Mouse (Mus musculus) embryonic facial prominence, embryonic 13.5 days (tissue): ENCODE measurements around the gene Serpinb1a. TPM values are rescaled to one million over a fixed set of nuclear protein-coding genes. Genes with fewer than 3 reads are reported as not detected.

Experiments used
- ATAC-seq: fragments of 200-750 bp; cut with Nextera tagmentation; 2 replicates; pipeline ENCODE4 v1.8.0; 2017; ENCODE audit warnings: low read depth; ENCODE audit not compliant: insufficient number of reproducible peaks, insufficient read depth, low FRiP score, low TSS enrichment
- H3K27ac ChIP-seq: fragments of 300-500 bp; sonication (generic); 2 replicates; pipeline ENCODE4 v1.5.1; 2015; ENCODE audit warnings: moderate library complexity, mild to moderate bottlenecking, inconsistent platforms
- H3K27me3 ChIP-seq: fragments of 300-500 bp; sonication (generic); 2 replicates; pipeline ENCODE4 v1.6.1; 2015; ENCODE audit warnings: mild to moderate bottlenecking, inconsistent platforms
- H3K36me3 ChIP-seq: fragments of 300-500 bp; sonication (generic); 2 replicates; pipeline ENCODE4 v1.6.1; 2015; ENCODE audit warnings: mild to moderate bottlenecking, inconsistent platforms
- H3K4me1 ChIP-seq: fragments of 300-500 bp; sonication (generic); 2 replicates; pipeline ENCODE4 v1.6.1; 2015; ENCODE audit warnings: inconsistent platforms
- H3K4me2 ChIP-seq: fragments of 300-500 bp; sonication (generic); 2 replicates; pipeline ENCODE4 v1.6.1; 2015; ENCODE audit warnings: moderate library complexity, mild to moderate bottlenecking, inconsistent platforms
- H3K4me3 ChIP-seq: fragments of 300-500 bp; sonication (generic); 2 replicates; pipeline ENCODE4 v1.5.1; 2015; ENCODE audit warnings: mild to moderate bottlenecking, inconsistent platforms
- H3K9ac ChIP-seq: fragments of 300-500 bp; sonication (generic); 2 replicates; pipeline ENCODE4 v1.6.1; 2015; ENCODE audit warnings: mild to moderate bottlenecking, inconsistent platforms
- H3K9me3 ChIP-seq: fragments of 300-500 bp; sonication (generic); 2 replicates; pipeline ENCODE4 v1.6.1; 2016; ENCODE audit warnings: inconsistent platforms
- WGBS: fragments of 180-500 bp; shearing (Covaris S2); methylation state at CpG from one replicate; pipeline ENCODE4 v1.1.7; 2015; ENCODE audit warnings: mixed read lengths; 5-methylcytosine and 5-hydroxymethylcytosine counted together
- polyA plus RNA-seq: library from polyadenylated mRNA; unstranded; fragments of >200 nt; fragmentation: Nextera tagmentation; extraction: Ambion mirVana; gene quantifications from 2 replicates; pipeline ENCODE4 v1.2.1, GENCODE M21; 2015

The Serpinb1a gene
- polyA plus RNA-seq, 1 experiment from 2014 or later: 3.8 TPM

GRCm38 (mm10) chr13:32834513-32834912 lies 16.5 kb downstream of the Serpinb1a start:
- no peaks in the 10 kb centered on the region for H3K4me1 ChIP-seq
- no peaks in the 10 kb centered on the region for H3K27me3 ChIP-seq
- H3K36me3 ChIP-seq: no peaks in the 10 kb centered on the region
- H3K4me3 ChIP-seq: no peak overlapping the region
- ATAC-seq: no peak
- 89% methylated on average over 5 of the region's 5 CpGs for WGBS
- no peak overlapping the region for H3K27ac ChIP-seq
- H3K9ac ChIP-seq: no peak overlapping the region
- H3K4me2 ChIP-seq: no peak overlapping the region
- no peaks in the 10 kb centered on the region for H3K9me3 ChIP-seq

GRCm38 (mm10) chr13:32833237-32833636 lies 17.7 kb downstream of the Serpinb1a start:
- H3K27me3 ChIP-seq: no peaks in the 10 kb centered on the region
- no peak overlapping the region for H3K4me3 ChIP-seq
- 44% methylated on average over 6 of the region's 6 CpGs for WGBS
- H3K9me3 ChIP-seq: no peaks in the 10 kb centered on the region
- no peaks in the 10 kb centered on the region for H3K4me1 ChIP-seq
- no peak overlapping the region for H3K9ac ChIP-seq
- no peak overlapping the region for H3K27ac ChIP-seq
- H3K36me3 ChIP-seq: no peaks in the 10 kb centered on the region
- ATAC-seq: no peak
- H3K4me2 ChIP-seq: no peak overlapping the region

GRCm38 (mm10) chr13:32832776-32833175 lies 18.2 kb downstream of the Serpinb1a start:
- H3K9ac ChIP-seq: no peak overlapping the region
- H3K4me2 ChIP-seq: no peak overlapping the region
- no peak overlapping the region for H3K4me3 ChIP-seq
- ATAC-seq: no peak
- H3K36me3 ChIP-seq: no peaks in the 10 kb centered on the region
- H3K27me3 ChIP-seq: no peaks in the 10 kb centered on the region
- 63% methylated on average over 3 of the region's 3 CpGs for WGBS
- H3K27ac ChIP-seq: no peak overlapping the region
- H3K4me1 ChIP-seq: no peaks in the 10 kb centered on the region
- no peaks in the 10 kb centered on the region for H3K9me3 ChIP-seq

GRCm38 (mm10) chr13:32831505-32832273 lies 19.3 kb downstream of the Serpinb1a start:
- ATAC-seq: no peak
- no peak overlapping the region for H3K9ac ChIP-seq
- H3K9me3 ChIP-seq: no peaks in the 10 kb centered on the region
- no peaks in the 10 kb centered on the region for H3K27me3 ChIP-seq
- H3K4me2 ChIP-seq: no peak overlapping the region
- H3K36me3 ChIP-seq: no peaks in the 10 kb centered on the region
- no peak overlapping the region for H3K4me3 ChIP-seq
- H3K4me1 ChIP-seq: no peaks in the 10 kb centered on the region
- 85% methylated on average over 3 of the region's 3 CpGs for WGBS
- H3K27ac ChIP-seq: no peak overlapping the region

- Histone ChIP-seq H3K27me3 (no peaks in the 10 kb centered on the region), H3K9ac (no peak overlapping the region), H3K36me3 (no peaks in the 10 kb centered on the region), H3K4me3 (no peak overlapping the region), H3K4me1 (no peaks in the 10 kb centered on the region), H3K9me3 (no peaks in the 10 kb centered on the region), H3K4me2 (no peak overlapping the region), H3K27ac (no peak overlapping the region)
- WGBS: 80% methylated on average over 4 of the region's 4 CpGs
- no peak for ATAC-seq
Measured at GRCm38 (mm10) chr13:32828886-32829285, 22.1 kb downstream of the Serpinb1a start.

- H3K9ac ChIP-seq: no peak overlapping the region
- no peak overlapping the region for H3K27ac ChIP-seq
- H3K4me2 ChIP-seq: no peak overlapping the region
- H3K4me1 ChIP-seq: no peaks in the 10 kb centered on the region
- no peaks in the 10 kb centered on the region for H3K9me3 ChIP-seq
- H3K36me3 ChIP-seq: no peaks in the 10 kb centered on the region
- no peaks in the 10 kb centered on the region for H3K27me3 ChIP-seq
- ATAC-seq: no peak
- 53% methylated on average over 4 of the region's 4 CpGs for WGBS
- no peak overlapping the region for H3K4me3 ChIP-seq
Measured at GRCm38 (mm10) chr13:32827951-32828350, 23.0 kb downstream of the Serpinb1a start.

GRCm38 (mm10) chr13:32827111-32827822 lies 23.7 kb downstream of the Serpinb1a start:
- H3K36me3 ChIP-seq: peaks cover 2% of the 10 kb centered on the region; the same call in 1 of the 2 replicates
- no peak overlapping the region for H3K4me2 ChIP-seq
- H3K27me3 ChIP-seq: no peaks in the 10 kb centered on the region
- ATAC-seq: no peak
- no peak overlapping the region for H3K4me3 ChIP-seq
- H3K9ac ChIP-seq: no peak overlapping the region
- H3K9me3 ChIP-seq: no peaks in the 10 kb centered on the region
- 80% methylated on average over 3 of the region's 3 CpGs for WGBS
- H3K27ac ChIP-seq: no peak overlapping the region
- no peaks in the 10 kb centered on the region for H3K4me1 ChIP-seq

GRCm38 (mm10) chr13:32825546-32825945 lies 25.4 kb downstream of the Serpinb1a start:
- Histone ChIP-seq H3K36me3 (peaks cover 18% of the 10 kb centered on the region), H3K4me3 (no peak overlapping the region), H3K4me1 (no peaks in the 10 kb centered on the region), H3K27me3 (no peaks in the 10 kb centered on the region), H3K4me2 (no peak overlapping the region), H3K9me3 (no peaks in the 10 kb centered on the region), H3K9ac (no peak overlapping the region), H3K27ac (no peak overlapping the region)
- WGBS: 92% methylated on average over 8 of the region's 8 CpGs
- no peak for ATAC-seq

GRCm38 (mm10) chr13:32824377-32825330 lies 26.3 kb downstream of the Serpinb1a start:
- Histone ChIP-seq H3K4me2 (no peak overlapping the region), H3K4me1 (no peaks in the 10 kb centered on the region), H3K9ac (no peak overlapping the region), H3K36me3 (peaks cover 27% of the 10 kb centered on the region), H3K9me3 (no peaks in the 10 kb centered on the region), H3K4me3 (no peak overlapping the region), H3K27ac (no peak overlapping the region), H3K27me3 (no peaks in the 10 kb centered on the region)
- WGBS: 77% methylated on average over 6 of the region's 6 CpGs
- ATAC-seq: no peak

GRCm38 (mm10) chr13:32823126-32823525 lies 27.9 kb downstream of the Serpinb1a start:
- Histone ChIP-seq H3K4me2 (no peak overlapping the region), H3K9ac (no peak overlapping the region), H3K4me1 (no peaks in the 10 kb centered on the region), H3K4me3 (no peak overlapping the region), H3K9me3 (no peaks in the 10 kb centered on the region), H3K36me3 (peaks cover 37% of the 10 kb centered on the region), H3K27ac (no peak overlapping the region), H3K27me3 (no peaks in the 10 kb centered on the region)
- 76% methylated on average over 6 of the region's 6 CpGs for WGBS
- ATAC-seq: no peak

GRCm38 (mm10) chr13:32821671-32822070 lies 29.3 kb downstream of the Serpinb1a start:
- Histone ChIP-seq H3K4me2 (no peak overlapping the region), H3K27ac (no peak overlapping the region), H3K9ac (no peak overlapping the region), H3K27me3 (no peaks in the 10 kb centered on the region), H3K4me1 (no peaks in the 10 kb centered on the region), H3K4me3 (no peak overlapping the region), H3K36me3 (peaks cover 49% of the 10 kb centered on the region), H3K9me3 (no peaks in the 10 kb centered on the region)
- 98% methylated on average over 4 of the region's 4 CpGs for WGBS
- no peak for ATAC-seq
